Mouse (Mus musculus): Measurements from ENCODE around the gene Sucla2. TPM values are rescaled to one million over a fixed set of nuclear protein-coding genes. Genes with fewer than 3 reads are reported as not detected.
"Not testable (repeated sequence)": the region's sequence is repeated elsewhere in the genome, so short reads cannot be mapped to it uniquely, and the experiment has no call there.

Gene Sucla2
- polyA plus RNA-seq, 1 experiment from 2014 or later = 127 TPM

GRCm38 (mm10) chr14:73569831-73570230 is 44.7 kb downstream of the Sucla2 start:
- not testable (repeated sequence) for H3K4me3 ChIP-seq (replicated peaks; ENCODE audit: low read depth, low read length); H3K4me1 ChIP-seq (ENCODE audit: control insufficient read depth, insufficient read depth, low read length); H3K9ac ChIP-seq (replicated peaks; ENCODE audit: low read length); H3K27me3 ChIP-seq (ENCODE audit: control insufficient read depth, insufficient read depth, low read length); H3K4me2 ChIP-seq (ENCODE audit: low read length); ATAC-seq (ENCODE audit: low FRiP score, low TSS enrichment); H3K27ac ChIP-seq (replicated peaks; ENCODE audit: low read depth, low read length); H3K9me3 ChIP-seq (ENCODE audit: control insufficient read depth, low read length)
- peak; percentile 20 for DNase-seq
- 92% methylated on average over 4 of the region's 4 CpGs for WGBS
- H3K36me3 ChIP-seq (ENCODE audit: control insufficient read depth, insufficient read depth, low read length) = peaks cover 24% of the 10 kb centered on the region

- H3K9me3 ChIP-seq (ENCODE audit: control insufficient read depth, low read length) = no peaks in the 10 kb centered on the region
- no peaks in the 10 kb centered on the region for H3K4me1 ChIP-seq (ENCODE audit: control insufficient read depth, insufficient read depth, low read length)
- no peaks in the 10 kb centered on the region for H3K27me3 ChIP-seq (ENCODE audit: control insufficient read depth, insufficient read depth, low read length)
- H3K4me2 ChIP-seq (ENCODE audit: low read length) = no peak overlapping the region
- no peak overlapping the region for H3K9ac ChIP-seq (replicated peaks; ENCODE audit: low read length)
- H3K27ac ChIP-seq (replicated peaks; ENCODE audit: low read depth, low read length) = no peak overlapping the region
- ATAC-seq (ENCODE audit: low FRiP score, low TSS enrichment) = no peak
- no peak for DNase-seq
- no peak overlapping the region for H3K4me3 ChIP-seq (replicated peaks; ENCODE audit: low read depth, low read length)
- H3K36me3 ChIP-seq (ENCODE audit: control insufficient read depth, insufficient read depth, low read length) = peaks cover 26% of the 10 kb centered on the region
- WGBS = 94% methylated on average over 4 of the region's 4 CpGs
Observed at GRCm38 (mm10) chr14:73571143-73571542, 46.0 kb downstream of the Sucla2 start.

DNA sequence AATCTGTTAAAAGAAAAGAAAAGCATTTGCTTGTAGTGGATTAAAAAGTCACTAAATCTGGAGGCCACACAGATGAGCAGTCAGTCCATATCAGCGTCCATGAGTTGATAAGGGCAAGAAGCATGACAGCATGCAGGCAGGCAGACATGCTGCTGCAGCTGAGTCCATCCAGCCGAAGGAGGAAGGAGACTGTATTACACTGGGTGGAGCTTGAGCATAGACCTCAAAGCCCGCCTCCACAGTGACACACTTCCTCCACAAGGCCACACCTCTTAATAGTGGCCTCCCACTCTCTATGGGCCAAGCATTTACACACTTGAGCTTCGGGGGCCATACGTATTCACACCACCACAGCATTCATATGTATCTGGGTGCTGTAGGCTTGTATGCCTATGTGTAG is 48.9 kb downstream of the Sucla2 start:
- H3K4me1 ChIP-seq (ENCODE audit: control insufficient read depth, insufficient read depth, low read length) = no peaks in the 10 kb centered on the region
- ATAC-seq (ENCODE audit: low FRiP score, low TSS enrichment) (no peak), DNase-seq (no peak)
- H3K36me3 ChIP-seq (ENCODE audit: control insufficient read depth, insufficient read depth, low read length) = peaks cover 26% of the 10 kb centered on the region
- WGBS = 94% methylated on average over 5 of the region's 5 CpGs
- no peaks in the 10 kb centered on the region for H3K27me3 ChIP-seq (ENCODE audit: control insufficient read depth, insufficient read depth, low read length)
- H3K9me3 ChIP-seq (ENCODE audit: control insufficient read depth, low read length) = no peaks in the 10 kb centered on the region
- no peak overlapping the region for H3K4me2 ChIP-seq (ENCODE audit: low read length)
- no peak overlapping the region for H3K27ac ChIP-seq (replicated peaks; ENCODE audit: low read depth, low read length)
- no peak overlapping the region for H3K4me3 ChIP-seq (replicated peaks; ENCODE audit: low read depth, low read length)
- H3K9ac ChIP-seq (replicated peaks; ENCODE audit: low read length) = no peak overlapping the region

DNA sequence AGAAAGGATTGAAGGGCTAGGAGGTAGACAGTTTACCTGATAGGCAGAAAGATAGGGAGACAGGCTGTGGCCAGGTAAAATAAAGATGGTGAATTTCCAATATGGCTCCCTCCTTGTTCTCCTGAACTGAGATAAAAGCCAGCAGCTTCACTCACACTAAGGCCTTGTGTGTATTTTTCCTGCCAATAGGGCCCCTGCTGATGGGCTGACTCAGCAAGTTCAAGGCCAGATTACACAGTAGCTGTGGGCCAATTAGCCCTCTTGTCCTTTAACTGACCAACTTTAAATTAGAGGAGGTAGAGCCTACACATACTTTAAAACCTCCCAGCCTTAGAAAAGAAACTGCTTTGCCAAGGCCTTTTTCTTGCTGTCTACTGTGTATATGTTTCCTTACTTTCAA is 51.2 kb downstream of the Sucla2 start:
- Histone ChIP-seq H3K4me1 (ENCODE audit: control insufficient read depth, insufficient read depth, low read length) (no peaks in the 10 kb centered on the region), H3K36me3 (ENCODE audit: control insufficient read depth, insufficient read depth, low read length) (peaks cover 20% of the 10 kb centered on the region; the same call in 1 of the 2 replicates), H3K9ac (replicated peaks; ENCODE audit: low read length) (no peak overlapping the region), H3K4me3 (replicated peaks; ENCODE audit: low read depth, low read length) (no peak overlapping the region), H3K4me2 (ENCODE audit: low read length) (no peak overlapping the region), H3K27ac (replicated peaks; ENCODE audit: low read depth, low read length) (no peak overlapping the region), H3K9me3 (ENCODE audit: control insufficient read depth, low read length) (no peaks in the 10 kb centered on the region), H3K27me3 (ENCODE audit: control insufficient read depth, insufficient read depth, low read length) (no peaks in the 10 kb centered on the region)
- ATAC-seq (ENCODE audit: low FRiP score, low TSS enrichment) (no peak), DNase-seq (no peak)

DNA sequence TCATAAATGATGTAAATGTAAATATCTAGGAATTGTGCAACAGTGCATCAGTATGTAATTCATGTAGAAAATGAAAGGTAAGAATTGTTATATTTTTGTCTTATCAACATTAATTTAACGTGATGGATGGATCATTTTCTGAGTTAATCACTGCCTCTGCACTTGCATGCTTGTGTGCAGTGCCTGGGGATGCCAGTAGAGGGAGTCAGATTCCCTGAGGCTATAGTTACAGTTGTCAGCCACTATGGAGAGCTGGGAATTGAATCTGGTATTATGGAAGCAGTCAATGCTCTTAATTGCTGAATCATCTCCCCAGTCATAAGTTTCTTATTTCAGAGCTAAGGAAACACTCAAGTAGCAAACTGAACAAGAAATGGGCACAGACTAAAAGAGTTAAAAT is 63.0 kb downstream of the Sucla2 start:
- Histone ChIP-seq H3K36me3 (ENCODE audit: control insufficient read depth, insufficient read depth, low read length) (peaks cover 24% of the 10 kb centered on the region), H3K27me3 (ENCODE audit: control insufficient read depth, insufficient read depth, low read length) (no peaks in the 10 kb centered on the region), H3K9me3 (ENCODE audit: control insufficient read depth, low read length) (no peaks in the 10 kb centered on the region), H3K9ac (replicated peaks; ENCODE audit: low read length) (no peak overlapping the region), H3K27ac (replicated peaks; ENCODE audit: low read depth, low read length) (no peak overlapping the region), H3K4me1 (ENCODE audit: control insufficient read depth, insufficient read depth, low read length) (no peaks in the 10 kb centered on the region), H3K4me2 (ENCODE audit: low read length) (no peak overlapping the region), H3K4me3 (replicated peaks; ENCODE audit: low read depth, low read length) (no peak overlapping the region)
- no peak for DNase-seq
- 85% methylated on average over 1 of the region's 1 CpGs for WGBS
- ATAC-seq (ENCODE audit: low FRiP score, low TSS enrichment) = no peak

DNA sequence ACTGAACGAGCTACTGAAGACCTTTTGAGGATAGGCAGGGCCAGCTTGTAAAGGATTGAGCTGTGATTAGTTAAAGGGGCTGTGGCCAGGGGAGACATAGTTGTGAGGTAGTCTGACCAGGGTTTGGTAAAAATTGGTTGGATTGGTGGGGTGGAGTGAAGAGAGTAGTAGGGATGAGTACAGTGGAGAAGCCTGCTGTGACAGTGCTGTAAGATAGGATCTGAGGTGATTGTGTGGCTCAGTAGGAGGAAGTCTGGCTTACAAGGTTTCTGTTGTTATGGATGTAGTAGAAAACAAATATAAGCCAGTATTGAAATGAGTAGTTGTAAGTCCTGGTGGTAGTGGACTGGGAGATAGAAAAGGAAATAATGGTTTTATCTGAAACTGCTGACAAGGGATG is 67.0 kb downstream of the Sucla2 start:
- Histone ChIP-seq H3K4me2 (ENCODE audit: low read length) (no peak overlapping the region), H3K4me3 (replicated peaks; ENCODE audit: low read depth, low read length) (no peak overlapping the region), H3K27me3 (ENCODE audit: control insufficient read depth, insufficient read depth, low read length) (no peaks in the 10 kb centered on the region), H3K9me3 (ENCODE audit: control insufficient read depth, low read length) (no peaks in the 10 kb centered on the region), H3K4me1 (ENCODE audit: control insufficient read depth, insufficient read depth, low read length) (no peaks in the 10 kb centered on the region), H3K27ac (replicated peaks; ENCODE audit: low read depth, low read length) (no peak overlapping the region), H3K9ac (replicated peaks; ENCODE audit: low read length) (no peak overlapping the region), H3K36me3 (ENCODE audit: control insufficient read depth, insufficient read depth, low read length) (peaks cover 51% of the 10 kb centered on the region)
- DNase-seq = no peak
- 84% methylated on average over 1 of the region's 1 CpGs for WGBS
- ATAC-seq (ENCODE audit: low FRiP score, low TSS enrichment) = no peak

- no peak overlapping the region for H3K4me3 ChIP-seq (replicated peaks; ENCODE audit: low read depth, low read length)
- no peaks in the 10 kb centered on the region for H3K27me3 ChIP-seq (ENCODE audit: control insufficient read depth, insufficient read depth, low read length)
- H3K4me2 ChIP-seq (ENCODE audit: low read length) = no peak overlapping the region
- peaks cover 55% of the 10 kb centered on the region for H3K36me3 ChIP-seq (ENCODE audit: control insufficient read depth, insufficient read depth, low read length)
- 95% methylated on average over 8 of the region's 8 CpGs for WGBS
- ATAC-seq (ENCODE audit: low FRiP score, low TSS enrichment) = no peak
- H3K27ac ChIP-seq (replicated peaks; ENCODE audit: low read depth, low read length) = no peak overlapping the region
- H3K9me3 ChIP-seq (ENCODE audit: control insufficient read depth, low read length) = no peaks in the 10 kb centered on the region
- no peaks in the 10 kb centered on the region for H3K4me1 ChIP-seq (ENCODE audit: control insufficient read depth, insufficient read depth, low read length)
- DNase-seq = no peak
- no peak overlapping the region for H3K9ac ChIP-seq (replicated peaks; ENCODE audit: low read length)
Observed at GRCm38 (mm10) chr14:73599720-73600119, 74.6 kb downstream of the Sucla2 start.

DNA sequence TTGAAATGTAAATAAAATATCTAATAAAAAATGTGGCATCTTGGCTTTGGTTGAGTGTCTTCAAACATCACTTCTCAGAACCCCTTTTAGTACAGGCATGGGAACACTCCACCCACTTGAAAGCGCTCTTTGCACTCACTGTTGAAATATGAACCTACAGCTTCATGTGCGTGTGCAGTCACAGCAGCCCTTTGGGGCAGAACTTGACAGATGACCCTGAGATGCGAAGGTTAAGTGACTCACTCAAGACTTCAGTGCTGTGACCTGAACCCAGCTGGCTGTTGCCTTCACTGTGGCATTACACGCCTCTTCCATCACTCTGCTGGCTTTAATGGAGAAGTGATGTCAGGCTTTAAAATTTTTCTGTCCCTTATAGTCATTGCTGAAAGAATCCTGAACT is 82.6 kb downstream of the Sucla2 start:
- ATAC-seq (ENCODE audit: low FRiP score, low TSS enrichment) (no peak), DNase-seq (no peak)
- no peak overlapping the region for H3K9ac ChIP-seq (replicated peaks; ENCODE audit: low read length)
- no peaks in the 10 kb centered on the region for H3K9me3 ChIP-seq (ENCODE audit: control insufficient read depth, low read length)
- H3K4me1 ChIP-seq (ENCODE audit: control insufficient read depth, insufficient read depth, low read length) = no peaks in the 10 kb centered on the region
- H3K27ac ChIP-seq (replicated peaks; ENCODE audit: low read depth, low read length) = no peak overlapping the region
- 91% methylated on average over 4 of the region's 4 CpGs for WGBS
- peaks cover 6% of the 10 kb centered on the region for H3K36me3 ChIP-seq (ENCODE audit: control insufficient read depth, insufficient read depth, low read length)
- H3K27me3 ChIP-seq (ENCODE audit: control insufficient read depth, insufficient read depth, low read length) = no peaks in the 10 kb centered on the region
- H3K4me3 ChIP-seq (replicated peaks; ENCODE audit: low read depth, low read length) = no peak overlapping the region
- no peak overlapping the region for H3K4me2 ChIP-seq (ENCODE audit: low read length)

DNA sequence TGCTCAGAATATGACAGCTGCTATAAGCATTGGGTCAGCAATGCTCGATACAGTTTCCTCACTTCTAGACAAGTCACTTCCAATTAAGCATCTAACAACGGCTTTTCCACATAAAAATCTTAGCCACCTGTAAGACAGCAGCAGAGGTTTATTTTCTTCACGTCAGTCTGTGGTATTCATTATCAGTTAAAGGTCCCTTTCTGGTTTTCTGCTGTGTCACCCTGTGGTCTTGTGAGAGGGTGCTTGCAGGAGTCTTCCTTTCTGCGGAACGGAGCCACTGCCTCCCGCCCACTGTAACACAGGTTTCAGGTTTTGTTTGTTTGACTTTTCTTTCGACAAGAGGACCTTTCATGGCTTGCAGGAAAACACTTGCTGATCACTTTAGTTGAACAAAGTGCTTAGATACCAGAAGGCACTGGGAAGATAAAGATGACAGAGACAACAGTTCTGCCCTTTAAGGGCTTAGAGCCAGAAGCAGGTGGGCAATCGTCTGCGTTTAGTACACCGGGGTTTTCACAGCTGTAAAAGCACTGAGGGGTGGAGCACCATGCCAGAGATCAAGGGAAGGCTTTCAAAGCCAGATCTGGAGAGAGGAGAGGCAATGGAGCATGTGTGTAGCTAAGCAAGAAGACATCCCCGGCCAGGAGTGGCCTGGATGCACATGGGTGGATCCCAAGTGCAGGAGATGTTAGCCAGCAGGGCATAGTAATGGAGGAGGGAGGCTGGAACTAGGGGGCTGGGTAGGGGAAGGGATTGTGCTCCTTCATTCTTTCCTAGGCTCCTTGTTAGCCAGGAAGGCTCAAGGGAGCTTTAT is 83.8 kb downstream of the Sucla2 start:
- Histone ChIP-seq H3K9ac (replicated peaks; ENCODE audit: low read length) (no peak overlapping the region), H3K27me3 (ENCODE audit: control insufficient read depth, insufficient read depth, low read length) (no peaks in the 10 kb centered on the region), H3K4me3 (replicated peaks; ENCODE audit: low read depth, low read length) (no peak overlapping the region), H3K27ac (replicated peaks; ENCODE audit: low read depth, low read length) (no peak overlapping the region), H3K9me3 (ENCODE audit: control insufficient read depth, low read length) (no peaks in the 10 kb centered on the region), H3K4me1 (ENCODE audit: control insufficient read depth, insufficient read depth, low read length) (no peaks in the 10 kb centered on the region), H3K4me2 (ENCODE audit: low read length) (no peak overlapping the region), H3K36me3 (ENCODE audit: control insufficient read depth, insufficient read depth, low read length) (peaks cover 3% of the 10 kb centered on the region)
- ATAC-seq (ENCODE audit: low FRiP score, low TSS enrichment) = no peak
- DNase-seq = peak; percentile 1
- 42% methylated on average over 11 of the region's 11 CpGs for WGBS

Data from midbrain, embryonic 14.5 days (tissue).